Mouse (Mus musculus) intestine, embryonic 14.5 days (tissue): ENCODE measurements around the gene Rho. TPM values are rescaled to one million over a fixed set of nuclear protein-coding genes. Genes with fewer than 3 reads are reported as not detected.

ENCODE experiments used
- polyA plus RNA-seq: library from polyadenylated mRNA; unstranded; fragments of >200 nt; fragmentation: Nextera tagmentation; extraction: Ambion mirVana; gene quantifications from 2 replicates; pipeline ENCODE4 v1.2.1, GENCODE M21; 2014

The Rho gene
- polyA plus RNA-seq, 1 experiment from 2014 or later = not detected

Other genes starting within 250 kb of the Rho start
- gene Tmem40, start 169.3 kb upstream of the Rho start, polyA plus RNA-seq = 0.48 and 0.51 TPM in 2 replicates
- 29.6 and 30.2 TPM in 2 replicates for gene Cand2, start 157.2 kb upstream of the Rho start, polyA plus RNA-seq
- 2,668 and 2,809 TPM in 2 replicates for gene Rpl32, start 123.0 kb upstream of the Rho start, polyA plus RNA-seq
- 0.67 and 0.69 TPM in 2 replicates for gene Efcab12, start 93.3 kb upstream of the Rho start, polyA plus RNA-seq
- 14.7 and 18.4 TPM in 2 replicates for gene Mbd4, start 78.4 kb upstream of the Rho start, polyA plus RNA-seq
- 18.4 and 21.5 TPM in 2 replicates for gene Ift122, start 78.3 kb upstream of the Rho start, polyA plus RNA-seq
- gene H1foo, start 13.2 kb downstream of the Rho start, polyA plus RNA-seq = not detected in 2 replicates
- gene Plxnd1, start 63.3 kb downstream of the Rho start, polyA plus RNA-seq = 39.7 and 46.5 TPM in 2 replicates